Mouse (Mus musculus) spleen, postnatal 10 days (tissue): ENCODE data around the gene Haghl.
A peak's percentile ranks its signal among the peaks of the same experiment; 100 is the strongest.
"Not testable (repeated sequence)": the region's sequence is repeated elsewhere in the genome, so short reads cannot be mapped to it uniquely, and the experiment has no call there.

Experiments
- DNase-seq, 2 experiments: peaks; one replicate each; pipeline ENCODE4 v3.0.0; 2021 to 2022; ENCODE audit warnings: low spot score in 2 of 2

Haghl gene

GRCm38 (mm10) chr17:25748238-25748637 is 37.2 kb downstream of the Haghl start:
- DNase-seq = no peak

- no peak for DNase-seq
These were observed 41.2 kb downstream of the Haghl start for GRCm38 (mm10) chr17:25744311-25744710.

GRCm38 (mm10) chr17:25743831-25744230 is 41.6 kb downstream of the Haghl start:
- no peak for DNase-seq

- not testable (repeated sequence) for DNase-seq
These were observed 44.0 kb downstream of the Haghl start for GRCm38 (mm10) chr17:25741471-25741870.

- DNase-seq = no peak
These were observed 46.6 kb downstream of the Haghl start for GRCm38 (mm10) chr17:25738861-25739260.

- DNase-seq = no peak
These were observed 49.7 kb downstream of the Haghl start, which contains the start of gene Mslnl for GRCm38 (mm10) chr17:25735745-25736144. TSS of gene Mslnl (plus strand) at chr17:25736042.

GRCm38 (mm10) chr17:25735246-25735645 is 50.2 kb downstream of the Haghl start:
- DNase-seq = no peak

GRCm38 (mm10) chr17:25732082-25732481 is 53.4 kb downstream of the Haghl start:
- peak; percentile 75 to 90 for DNase-seq
